Comparison of ENCODE assay signal across 15 mouse cellular contexts in the genomic region with DNA sequence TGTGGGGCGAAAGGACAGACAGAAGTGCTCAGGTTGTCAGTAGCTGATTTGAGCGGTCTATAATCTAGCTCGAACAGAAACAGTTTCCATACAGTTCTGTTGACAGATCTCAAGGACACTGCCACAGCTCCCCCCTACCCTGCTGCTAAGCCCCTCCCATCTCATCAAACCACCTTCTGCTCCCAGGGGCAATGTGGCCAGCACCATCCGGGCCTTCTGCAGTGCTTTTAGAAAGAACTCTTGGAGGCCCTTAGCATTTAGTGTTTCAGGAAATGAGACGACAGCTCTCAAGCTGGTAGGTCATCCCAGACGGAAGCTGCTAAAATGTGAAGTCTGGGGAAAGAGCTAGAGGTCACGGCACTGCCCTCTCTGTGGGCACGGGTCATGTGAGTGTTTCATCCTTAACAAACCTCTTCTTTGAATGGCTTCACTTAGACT. TPM values are rescaled to one million over a fixed set of nuclear protein-coding genes. Genes with fewer than 3 reads are reported as not detected.
DNase-seq lines count a peak whose midpoint lies in the region; ATAC-seq and TF ChIP-seq lines count a peak whose summit lies in the region.
"Had no signal": no experiment of that assay in that cellular context is flagged by ENCODE, and none has a peak within 500 bp of the region (broad histone marks: within the 10 kb centered on the region; RNA-seq: fewer than 3 reads in every experiment).

No protein-coding gene starts in this region.

- H3K4me2 ChIP-seq in heart, embryonic 15.5 days = peak overlapping the region; percentile 24

- DNase-seq in layer of hippocampus, adult 2 months (ENCODE audit: low spot score in 2 of 2) = no peak
- DNase-seq in layer of hippocampus, postnatal 14 days (ENCODE audit: low spot score in 2 of 2) = no peak
- peak; percentile 62 for DNase-seq in embryo, embryonic 11 days
- no peak for DNase-seq in gastrocnemius, adult 18-20 months (ENCODE audit: low spot score)
- DNase-seq in thymus, postnatal 4 days = no peak
- no peak for DNase-seq in cerebellum, postnatal 4 days (ENCODE audit: low spot score in 2 of 2)
- DNase-seq: adrenal gland, adult 2 months; lung, adult 18-20 months; thymus, postnatal 36 days had no signal

- H3K4me1 ChIP-seq in heart, embryonic 15.5 days (replicated peaks) = peaks cover 13% of the 10 kb centered on the region

- H3K9ac ChIP-seq in heart, embryonic 15.5 days = no peak overlapping the region

- no peak overlapping the region for H3K4me3 ChIP-seq in layer of hippocampus, adult 2 months
- H3K4me3 ChIP-seq in heart, embryonic 15.5 days = no peak overlapping the region

- H3K27me3 ChIP-seq in heart, embryonic 15.5 days = no peaks in the 10 kb centered on the region

- TF ChIP-seq CTCF in layer of hippocampus, adult 2 months (conservative IDR thresholded peaks at IDR 0.05) = no peak

- 22% methylated on average over 8 of the region's 8 CpGs for WGBS in heart, embryonic 15.5 days

- peak; percentile 76 for ATAC-seq in heart, embryonic 15.5 days (replicated peaks; ENCODE audit: insufficient number of reproducible peaks, insufficient read depth, low FRiP score, low read depth)
- 0 out of 2 replicates have a peak, but pooled peaks have one; percentile 6 for ATAC-seq in neutrophil, adult 5-6 weeks (ENCODE audit: extremely low read depth, insufficient number of reproducible peaks, low FRiP score, poor library complexity, severe bottlenecking)
- ATAC-seq: CD4-positive, CD25-positive, alpha-beta regulatory T cell, adult 4 months; forebrain, embryonic 16.5 days; intestine, postnatal 0 days; Patski had no signal

- H3K27ac ChIP-seq in layer of hippocampus, adult 2 months = peak overlapping the region; percentile 40; the same call in 1 of the 2 replicates
- H3K27ac ChIP-seq in heart, embryonic 15.5 days = peak overlapping the region; percentile 76

- H3K36me3 ChIP-seq in heart, embryonic 15.5 days = no peaks in the 10 kb centered on the region

- H3K9me3 ChIP-seq in heart, embryonic 15.5 days (replicated peaks) = no peaks in the 10 kb centered on the region

RNA-seq across cellular contexts. Expression of a gene that starts 35.2 kb away (rescaled TPM):
- 1 to 10 TPM; 4.2 to 4.5 TPM for total RNA-seq in layer of hippocampus, adult 2 months (2021)
- 1 to 10 TPM; 3.2 to 5.4 TPM for total RNA-seq in layer of hippocampus, postnatal 14 days (2021)
- 43.7 and 45.2 TPM in 2 replicates for polyA plus RNA-seq in heart, embryonic 15.5 days (2015; fragmentation: Nextera tagmentation; extraction: Ambion mirVana)
- 645 and 700 TPM in 2 replicates for total RNA-seq in neutrophil, adult 5-6 weeks (2017)
- total RNA-seq in gastrocnemius, adult 18-20 months (2021) = 1 to 10 TPM; 1.4 to 2.4 TPM

Comparison
In these comparisons a context has a peak if more than half of its experiments do, and no peak if none do; other contexts are left out.
1. RNA of a gene that starts 35.2 kb away (total RNA-seq): 645 to 700 TPM in neutrophil, adult 5-6 weeks; 3.2 to 5.4 TPM in layer of hippocampus, postnatal 14 days, 4.2 to 4.5 TPM in layer of hippocampus, adult 2 months and 1.4 to 2.4 TPM in gastrocnemius, adult 18-20 months; every median in the first group is over 100 times any median in the second.